Mouse (Mus musculus) midbrain, embryonic 14.5 days (tissue): ENCODE data around the gene Nqo1. TPM values are rescaled to one million over a fixed set of nuclear protein-coding genes. Genes with fewer than 3 reads are reported as not detected.

Experiments
- ATAC-seq: fragments of 200-750 bp; cut with Nextera tagmentation; 2 replicates; pipeline ENCODE4 v1.8.0; 2017; ENCODE audit warnings: moderate number of reproducible peaks, moderate library complexity; ENCODE audit not compliant: low FRiP score, low TSS enrichment
- DNase-seq: peaks from one replicate; pipeline ENCODE4 v3.0.0-alpha.2; 2015
- H3K27ac ChIP-seq: fragments of 300-500 bp; sonication (generic); replicated peaks from 2 replicates; pipeline ENCODE4 v1.5.1; 2014; ENCODE audit warnings: mild to moderate bottlenecking, low read depth, low read length, moderate library complexity
- H3K27me3 ChIP-seq: fragments of 300-500 bp; sonication (generic); 2 replicates; pipeline ENCODE4 v1.6.1; 2014; ENCODE audit warnings: low read length, control low read depth, mixed read lengths; ENCODE audit not compliant: control insufficient read depth, insufficient read depth
- H3K36me3 ChIP-seq: fragments of 300-500 bp; sonication (generic); 2 replicates; pipeline ENCODE4 v1.6.1; 2014; ENCODE audit warnings: low read length, control low read depth; ENCODE audit not compliant: control insufficient read depth, insufficient read depth
- H3K4me1 ChIP-seq: fragments of 300-500 bp; sonication (generic); 2 replicates; pipeline ENCODE4 v1.6.1; 2014; ENCODE audit warnings: mild to moderate bottlenecking, antibody characterized with exemption, low read length, control low read depth; ENCODE audit not compliant: control insufficient read depth, insufficient read depth
- H3K4me2 ChIP-seq: fragments of 300-500 bp; sonication (generic); 2 replicates; pipeline ENCODE4 v1.6.1; 2014; ENCODE audit warnings: mild to moderate bottlenecking, low read length, moderate library complexity
- H3K4me3 ChIP-seq: fragments of 300-500 bp; sonication (generic); replicated peaks from 2 replicates; pipeline ENCODE4 v1.5.1; 2014; ENCODE audit warnings: low read depth, low read length
- H3K9ac ChIP-seq: fragments of 300-500 bp; sonication (generic); replicated peaks from 2 replicates; pipeline ENCODE4 v1.6.1; 2014; ENCODE audit warnings: mild to moderate bottlenecking, low read length, moderate library complexity
- H3K9me3 ChIP-seq: fragments of 300-500 bp; sonication (generic); 2 replicates; pipeline ENCODE4 v1.6.1; 2016; ENCODE audit warnings: low read length, control low read depth, mixed read lengths; ENCODE audit not compliant: control insufficient read depth
- WGBS: fragments of 180-500 bp; shearing (Covaris S2); extraction: QIAGEN DNeasy Blood & Tissue Kit; methylation state at CpG from one replicate; pipeline ENCODE4 v1.1.7; 2014; 5-methylcytosine and 5-hydroxymethylcytosine counted together
- polyA plus RNA-seq: library from polyadenylated mRNA; unstranded; fragments of >200 nt; fragmentation: Nextera tagmentation; extraction: Ambion mirVana; gene quantifications from 2 replicates; pipeline ENCODE4 v1.2.1, GENCODE M21; 2014

The Nqo1 gene
- 3.2 and 4.6 TPM in 2 replicates for polyA plus RNA-seq

- Histone ChIP-seq H3K4me2 (peak within 1 kb of the TSS; percentile 56), H3K27me3 (no peaks in the 10 kb centered on the region), H3K4me1 (peaks cover 8% of the 10 kb centered on the region; the same call in 1 of the 2 replicates), H3K4me3 (peak within 1 kb of the TSS; percentile 26), H3K36me3 (peaks cover 10% of the 10 kb centered on the region; the same call in 1 of the 2 replicates), H3K27ac (0 out of 2 replicates have a peak within 1 kb of the TSS, but pooled peaks have one; percentile 6), H3K9ac (no peak within 1 kb of the TSS; the same call in 1 of the 2 replicates), H3K9me3 (no peaks in the 10 kb centered on the region)
- DNase-seq, result peak; percentile 86
- ATAC-seq, result peak; percentile 86
- WGBS, result 12% methylated on average over 22 of the region's 22 CpGs
Observed at GRCm38 (mm10) chr8:107403038-107403781, at the start of gene Nqo1. Gene Nqo1 (minus strand): TSS chr8:107403206.

GRCm38 (mm10) chr8:107451414-107452066 lies 48.5 kb upstream of the Nqo1 start:
- H3K9ac ChIP-seq, result no peak overlapping the region
- no peak for ATAC-seq
- no peak overlapping the region for H3K4me3 ChIP-seq
- no peaks in the 10 kb centered on the region for H3K27me3 ChIP-seq
- no peaks in the 10 kb centered on the region for H3K4me1 ChIP-seq
- H3K36me3 ChIP-seq, result peaks cover 18% of the 10 kb centered on the region
- H3K4me2 ChIP-seq, result no peak overlapping the region
- WGBS, result 93% methylated on average over 13 of the region's 13 CpGs
- no peak for DNase-seq
- no peak overlapping the region for H3K27ac ChIP-seq
- no peaks in the 10 kb centered on the region for H3K9me3 ChIP-seq

- no peak for ATAC-seq
- Histone ChIP-seq H3K9me3 (no peaks in the 10 kb centered on the region), H3K27me3 (no peaks in the 10 kb centered on the region), H3K4me3 (no peak overlapping the region), H3K4me1 (no peaks in the 10 kb centered on the region), H3K27ac (no peak overlapping the region), H3K4me2 (no peak overlapping the region), H3K36me3 (peaks cover 12% of the 10 kb centered on the region), H3K9ac (no peak overlapping the region)
- 78% methylated on average over 6 of the region's 6 CpGs for WGBS
- DNase-seq, result no peak
Observed at GRCm38 (mm10) chr8:107449655-107450054, 46.6 kb upstream of the Nqo1 start.

GRCm38 (mm10) chr8:107449130-107449529 lies 46.1 kb upstream of the Nqo1 start:
- H3K9ac ChIP-seq, result no peak overlapping the region
- H3K9me3 ChIP-seq, result no peaks in the 10 kb centered on the region
- WGBS, result 25% methylated on average over 8 of the region's 8 CpGs
- H3K4me3 ChIP-seq, result no peak overlapping the region
- DNase-seq (no peak), ATAC-seq (no peak)
- H3K4me1 ChIP-seq, result no peaks in the 10 kb centered on the region
- no peaks in the 10 kb centered on the region for H3K27me3 ChIP-seq
- peaks cover 12% of the 10 kb centered on the region for H3K36me3 ChIP-seq
- no peak overlapping the region for H3K4me2 ChIP-seq
- no peak overlapping the region for H3K27ac ChIP-seq

- H3K36me3 ChIP-seq, result peaks cover 7% of the 10 kb centered on the region; the same call in 1 of the 2 replicates
- H3K4me1 ChIP-seq, result no peaks in the 10 kb centered on the region
- H3K9ac ChIP-seq, result no peak overlapping the region
- ATAC-seq (no peak), DNase-seq (no peak)
- no peaks in the 10 kb centered on the region for H3K27me3 ChIP-seq
- no peaks in the 10 kb centered on the region for H3K9me3 ChIP-seq
- H3K27ac ChIP-seq, result no peak overlapping the region
- WGBS, result 60% methylated on average over 4 of the region's 4 CpGs
- no peak overlapping the region for H3K4me2 ChIP-seq
- no peak overlapping the region for H3K4me3 ChIP-seq
Observed at GRCm38 (mm10) chr8:107448382-107448889, 45.4 kb upstream of the Nqo1 start.

GRCm38 (mm10) chr8:107447713-107448112 lies 44.7 kb upstream of the Nqo1 start:
- no peak for DNase-seq
- Histone ChIP-seq H3K27ac (no peak overlapping the region), H3K36me3 (0 out of 2 replicates have a peak, but pooled peaks cover under 1% of the 10 kb centered on the region), H3K4me3 (no peak overlapping the region), H3K9me3 (no peaks in the 10 kb centered on the region), H3K27me3 (no peaks in the 10 kb centered on the region), H3K4me2 (no peak overlapping the region), H3K9ac (no peak overlapping the region), H3K4me1 (no peaks in the 10 kb centered on the region)
- ATAC-seq, result no peak

GRCm38 (mm10) chr8:107444626-107445025 lies 41.6 kb upstream of the Nqo1 start:
- Histone ChIP-seq H3K36me3 (no peaks in the 10 kb centered on the region), H3K9ac (no peak overlapping the region), H3K27ac (no peak overlapping the region), H3K9me3 (no peaks in the 10 kb centered on the region), H3K4me3 (no peak overlapping the region), H3K4me1 (no peaks in the 10 kb centered on the region), H3K27me3 (no peaks in the 10 kb centered on the region), H3K4me2 (no peak overlapping the region)
- ATAC-seq, result no peak
- DNase-seq, result no peak
- WGBS, result 87% methylated on average over 3 of the region's 3 CpGs

- no peak overlapping the region for H3K4me3 ChIP-seq
- H3K27me3 ChIP-seq, result no peaks in the 10 kb centered on the region
- no peak overlapping the region for H3K4me2 ChIP-seq
- H3K27ac ChIP-seq, result no peak overlapping the region
- H3K36me3 ChIP-seq, result no peaks in the 10 kb centered on the region
- H3K9me3 ChIP-seq, result no peaks in the 10 kb centered on the region
- WGBS, result 92% methylated on average over 3 of the region's 3 CpGs
- peaks cover 11% of the 10 kb centered on the region; the same call in 1 of the 2 replicates for H3K4me1 ChIP-seq
- DNase-seq, result no peak
- H3K9ac ChIP-seq, result no peak overlapping the region
- no peak for ATAC-seq
Observed at GRCm38 (mm10) chr8:107439880-107440625, 37.0 kb upstream of the Nqo1 start.
